Mouse (Mus musculus): ENCODE measurements at regions not wholly inside any gene's neighbourhood (a gene's known extent, or its start where the extent isn't known, plus 50 kb on each side); places are given as distances from the start of the nearest gene placed in this dataset.
A peak's percentile ranks its signal among the peaks of the same experiment; 100 is the strongest.

GRCm38 (mm10) chr1:73726658-73727057 is 397.6 kb downstream of the Tns1 start:
- no peak overlapping the region for H3K4me3 ChIP-seq (ENCODE audit: insufficient read depth, low read depth, low read length)
- peaks cover 8% of the 10 kb centered on the region for H3K4me1 ChIP-seq (ENCODE audit: control insufficient read depth, insufficient read depth, insufficient read length, low read length)
- H3K27ac ChIP-seq (replicated peaks; ENCODE audit: low read depth, low read length), result no peak overlapping the region

GRCm38 (mm10) chr1:73725486-73725885 is 398.8 kb downstream of the Tns1 start:
- Histone ChIP-seq H3K4me1 (ENCODE audit: control insufficient read depth, insufficient read depth, insufficient read length, low read length) (peaks cover 8% of the 10 kb centered on the region), H3K27ac (replicated peaks; ENCODE audit: low read depth, low read length) (peak overlapping the region; percentile 31; the same call in 1 of the 2 replicates), H3K4me3 (ENCODE audit: insufficient read depth, low read depth, low read length) (no peak overlapping the region)

- H3K4me1 ChIP-seq (ENCODE audit: control insufficient read depth, insufficient read depth, insufficient read length, low read length), result peaks cover 8% of the 10 kb centered on the region
- H3K4me3 ChIP-seq (ENCODE audit: insufficient read depth, low read depth, low read length), result no peak overlapping the region
- H3K27ac ChIP-seq (replicated peaks; ENCODE audit: low read depth, low read length), result 0 out of 2 replicates have a peak overlapping the region, but pooled peaks have one; percentile 31
Measured at GRCm38 (mm10) chr1:73724551-73724950, 399.7 kb downstream of the Tns1 start.

- no peak overlapping the region for H3K4me3 ChIP-seq (ENCODE audit: insufficient read depth, low read depth, low read length)
- no peak overlapping the region for H3K27ac ChIP-seq (replicated peaks; ENCODE audit: low read depth, low read length)
- H3K4me1 ChIP-seq (ENCODE audit: control insufficient read depth, insufficient read depth, insufficient read length, low read length), result peaks cover 6% of the 10 kb centered on the region
Measured at GRCm38 (mm10) chr1:73721486-73722225, 402.6 kb downstream of the Tns1 start.

GRCm38 (mm10) chr1:73718421-73718820 is 405.8 kb downstream of the Tns1 start:
- H3K4me1 ChIP-seq (ENCODE audit: control insufficient read depth, insufficient read depth, insufficient read length, low read length), result no peaks in the 10 kb centered on the region
- no peak overlapping the region for H3K4me3 ChIP-seq (ENCODE audit: insufficient read depth, low read depth, low read length)
- no peak overlapping the region for H3K27ac ChIP-seq (replicated peaks; ENCODE audit: low read depth, low read length)

- Histone ChIP-seq H3K4me3 (ENCODE audit: insufficient read depth, low read depth, low read length) (no peak overlapping the region), H3K27ac (replicated peaks; ENCODE audit: low read depth, low read length) (no peak overlapping the region), H3K4me1 (ENCODE audit: control insufficient read depth, insufficient read depth, insufficient read length, low read length) (no peaks in the 10 kb centered on the region)
Measured at GRCm38 (mm10) chr1:73717401-73717800, 406.8 kb downstream of the Tns1 start.

GRCm38 (mm10) chr1:73716901-73717300 is 407.3 kb downstream of the Tns1 start:
- no peak overlapping the region for H3K27ac ChIP-seq (replicated peaks; ENCODE audit: low read depth, low read length)
- H3K4me3 ChIP-seq (ENCODE audit: insufficient read depth, low read depth, low read length), result no peak overlapping the region
- no peaks in the 10 kb centered on the region for H3K4me1 ChIP-seq (ENCODE audit: control insufficient read depth, insufficient read depth, insufficient read length, low read length)

GRCm38 (mm10) chr1:73715571-73715970 is 408.7 kb downstream of the Tns1 start:
- Histone ChIP-seq H3K27ac (replicated peaks; ENCODE audit: low read depth, low read length) (no peak overlapping the region), H3K4me3 (ENCODE audit: insufficient read depth, low read depth, low read length) (no peak overlapping the region), H3K4me1 (ENCODE audit: control insufficient read depth, insufficient read depth, insufficient read length, low read length) (no peaks in the 10 kb centered on the region)

- Histone ChIP-seq H3K27ac (replicated peaks; ENCODE audit: low read depth, low read length) (no peak overlapping the region), H3K4me1 (ENCODE audit: control insufficient read depth, insufficient read depth, insufficient read length, low read length) (no peaks in the 10 kb centered on the region), H3K4me3 (ENCODE audit: insufficient read depth, low read depth, low read length) (no peak overlapping the region)
Measured at GRCm38 (mm10) chr1:73702428-73702842, 421.8 kb downstream of the Tns1 start.

GRCm38 (mm10) chr1:73693537-73693936 is 430.7 kb downstream of the Tns1 start:
- Histone ChIP-seq H3K4me3 (ENCODE audit: insufficient read depth, low read depth, low read length) (no peak overlapping the region), H3K4me1 (ENCODE audit: control insufficient read depth, insufficient read depth, insufficient read length, low read length) (no peaks in the 10 kb centered on the region), H3K27ac (replicated peaks; ENCODE audit: low read depth, low read length) (no peak overlapping the region)

- Histone ChIP-seq H3K27ac (replicated peaks; ENCODE audit: low read depth, low read length) (no peak overlapping the region), H3K4me3 (ENCODE audit: insufficient read depth, low read depth, low read length) (no peak overlapping the region), H3K4me1 (ENCODE audit: control insufficient read depth, insufficient read depth, insufficient read length, low read length) (no peaks in the 10 kb centered on the region)
Measured at GRCm38 (mm10) chr1:73685734-73686133, 438.5 kb downstream of the Tns1 start.

- H3K4me1 ChIP-seq (ENCODE audit: control insufficient read depth, insufficient read depth, insufficient read length, low read length), result no peaks in the 10 kb centered on the region
- no peak overlapping the region for H3K27ac ChIP-seq (replicated peaks; ENCODE audit: low read depth, low read length)
- no peak overlapping the region for H3K4me3 ChIP-seq (ENCODE audit: insufficient read depth, low read depth, low read length)
Measured at GRCm38 (mm10) chr1:73685066-73685465, 439.2 kb downstream of the Tns1 start.

GRCm38 (mm10) chr1:73684166-73684565 is 440.1 kb downstream of the Tns1 start:
- Histone ChIP-seq H3K4me3 (ENCODE audit: insufficient read depth, low read depth, low read length) (no peak overlapping the region), H3K4me1 (ENCODE audit: control insufficient read depth, insufficient read depth, insufficient read length, low read length) (no peaks in the 10 kb centered on the region), H3K27ac (replicated peaks; ENCODE audit: low read depth, low read length) (no peak overlapping the region)

- Histone ChIP-seq H3K27ac (replicated peaks; ENCODE audit: low read depth, low read length) (no peak overlapping the region), H3K4me1 (ENCODE audit: control insufficient read depth, insufficient read depth, insufficient read length, low read length) (no peaks in the 10 kb centered on the region), H3K4me3 (ENCODE audit: insufficient read depth, low read depth, low read length) (no peak overlapping the region)
Measured at GRCm38 (mm10) chr1:73683132-73683888, 440.9 kb downstream of the Tns1 start.

- Histone ChIP-seq H3K4me3 (ENCODE audit: insufficient read depth, low read depth, low read length) (no peak overlapping the region), H3K4me1 (ENCODE audit: control insufficient read depth, insufficient read depth, insufficient read length, low read length) (no peaks in the 10 kb centered on the region), H3K27ac (replicated peaks; ENCODE audit: low read depth, low read length) (no peak overlapping the region)
Measured at GRCm38 (mm10) chr1:73681697-73682096, 442.6 kb downstream of the Tns1 start.

- Histone ChIP-seq H3K4me1 (ENCODE audit: control insufficient read depth, insufficient read depth, insufficient read length, low read length) (no peaks in the 10 kb centered on the region), H3K27ac (replicated peaks; ENCODE audit: low read depth, low read length) (no peak overlapping the region), H3K4me3 (ENCODE audit: insufficient read depth, low read depth, low read length) (no peak overlapping the region)
Measured at GRCm38 (mm10) chr1:73680829-73681228, 443.4 kb downstream of the Tns1 start.

All from brown adipose tissue, adult 24 weeks (tissue).